Mouse (Mus musculus): ENCODE data around the gene Wdr59.

Wdr59 gene

DNA sequence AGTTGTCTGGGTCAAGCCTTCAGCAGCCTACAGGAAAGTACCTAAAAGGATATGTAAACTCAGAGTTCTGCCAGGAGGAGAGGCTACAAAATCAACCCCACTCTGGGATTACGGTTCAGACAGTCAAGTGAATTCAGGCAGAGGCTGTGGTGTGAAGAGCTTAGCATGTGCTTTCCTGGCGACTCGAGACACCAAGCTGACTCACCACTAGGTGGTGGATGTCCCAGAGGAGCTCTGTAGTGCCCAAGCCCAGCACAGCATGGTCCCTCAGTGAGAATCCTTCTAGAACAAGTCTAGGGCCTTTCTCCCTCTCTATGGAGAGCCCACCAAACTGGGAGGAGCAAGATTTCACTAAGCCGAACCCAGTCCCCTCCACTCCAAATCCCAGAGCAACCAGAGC is 118.5 kb downstream of the Wdr59 start:
- peak; percentile 6 for DNase-seq (ENCODE audit: low read depth, low spot score)
